Mouse (Mus musculus): ENCODE data around the gene Dusp5.

Gene Dusp5

GRCm38 (mm10) chr19:53517370-53518096, 11.4 kb upstream of the Dusp5 start:
- DNase-seq (ENCODE audit: low read depth) = no peak

GRCm38 (mm10) chr19:53519549-53519948, 9.4 kb upstream of the Dusp5 start:
- no peak for DNase-seq (ENCODE audit: low read depth)

- no peak for DNase-seq (ENCODE audit: low read depth)
These were observed 8.9 kb upstream of the Dusp5 start for GRCm38 (mm10) chr19:53519981-53520380.

- no peak for DNase-seq (ENCODE audit: low read depth)
These were observed 7.6 kb upstream of the Dusp5 start for GRCm38 (mm10) chr19:53521137-53521795.

- DNase-seq (ENCODE audit: low read depth) = no peak
These were observed 1.4 kb upstream of the Dusp5 start for GRCm38 (mm10) chr19:53527480-53527879.

GRCm38 (mm10) chr19:53528131-53528621, 733 bp upstream of the Dusp5 start:
- no peak for DNase-seq (ENCODE audit: low read depth)

GRCm38 (mm10) chr19:53529455-53529704, 471 bp downstream of the Dusp5 start:
- no peak for DNase-seq (ENCODE audit: low read depth)

GRCm38 (mm10) chr19:53529705-53530562, 1.0 kb downstream of the Dusp5 start:
- no peak for DNase-seq (ENCODE audit: low read depth)

- DNase-seq (ENCODE audit: low read depth) = no peak
These were observed 2.5 kb downstream of the Dusp5 start for GRCm38 (mm10) chr19:53531416-53531815.

- DNase-seq (ENCODE audit: low read depth) = no peak
These were observed 3.1 kb downstream of the Dusp5 start for GRCm38 (mm10) chr19:53532021-53532420.

GRCm38 (mm10) chr19:53532676-53533075, 3.8 kb downstream of the Dusp5 start:
- DNase-seq (ENCODE audit: low read depth) = no peak

GRCm38 (mm10) chr19:53533236-53533635, 4.3 kb downstream of the Dusp5 start:
- no peak for DNase-seq (ENCODE audit: low read depth)

- no peak for DNase-seq (ENCODE audit: low read depth)
These were observed 5.1 kb downstream of the Dusp5 start for GRCm38 (mm10) chr19:53533810-53534601.

- DNase-seq (ENCODE audit: low read depth) = no peak
These were observed 6.0 kb downstream of the Dusp5 start for GRCm38 (mm10) chr19:53534757-53535410.

- no peak for DNase-seq (ENCODE audit: low read depth)
These were observed 6.5 kb downstream of the Dusp5 start for GRCm38 (mm10) chr19:53535421-53535820.

GRCm38 (mm10) chr19:53536251-53536650, 7.3 kb downstream of the Dusp5 start:
- DNase-seq (ENCODE audit: low read depth) = no peak

- DNase-seq (ENCODE audit: low read depth) = no peak
These were observed 8.1 kb downstream of the Dusp5 start for GRCm38 (mm10) chr19:53536731-53537666.

GRCm38 (mm10) chr19:53538024-53538423, 9.1 kb downstream of the Dusp5 start:
- no peak for DNase-seq (ENCODE audit: low read depth)

GRCm38 (mm10) chr19:53538796-53539195, 9.9 kb downstream of the Dusp5 start:
- DNase-seq (ENCODE audit: low read depth) = no peak

- no peak for DNase-seq (ENCODE audit: low read depth)
These were observed 10.4 kb downstream of the Dusp5 start for GRCm38 (mm10) chr19:53539296-53539695.

Data from c-Kit-positive CD71-negative TER-119-negative erythroid progenitor cells, embryonic 14.5 days (primary cell).